Mouse (Mus musculus) heart, postnatal 4 days (tissue): ENCODE measurements around the gene Nptx2. TPM values are rescaled to one million over a fixed set of nuclear protein-coding genes. Genes with fewer than 3 reads are reported as not detected.

Experiments used
- DNase-seq: peaks from one replicate; pipeline ENCODE4 v3.0.0; 2021
- total RNA-seq, 2 experiments: library from RNA; stranded (reverse); gene quantifications; 2 replicates each; pipeline ENCODE4 v1.2.3; 2021

Gene Nptx2
- total RNA-seq, 2 experiments from 2014 or later: 0.23 TPM; not detected in 1

DNA sequence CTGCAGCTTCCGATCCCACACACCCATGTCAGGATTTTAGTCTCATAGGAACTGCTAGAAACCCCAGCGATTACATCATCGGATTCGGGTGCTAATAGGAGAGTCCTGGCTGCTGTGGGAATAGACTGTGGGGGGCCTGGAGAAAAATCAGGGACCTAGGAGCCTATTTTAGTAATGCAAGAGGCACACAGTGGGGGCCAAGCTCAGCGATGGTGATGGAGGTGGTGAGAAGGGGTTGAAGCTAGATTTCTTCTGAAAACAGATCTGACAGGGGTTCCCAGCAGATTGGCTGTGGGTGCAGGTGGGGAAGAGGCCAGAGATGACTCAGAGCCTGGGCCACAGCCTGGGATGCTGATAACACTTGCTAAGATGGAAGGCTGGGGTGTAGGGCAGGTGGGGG lies 39.4 kb downstream of the Nptx2 start:
- DNase-seq: no peak

DNA sequence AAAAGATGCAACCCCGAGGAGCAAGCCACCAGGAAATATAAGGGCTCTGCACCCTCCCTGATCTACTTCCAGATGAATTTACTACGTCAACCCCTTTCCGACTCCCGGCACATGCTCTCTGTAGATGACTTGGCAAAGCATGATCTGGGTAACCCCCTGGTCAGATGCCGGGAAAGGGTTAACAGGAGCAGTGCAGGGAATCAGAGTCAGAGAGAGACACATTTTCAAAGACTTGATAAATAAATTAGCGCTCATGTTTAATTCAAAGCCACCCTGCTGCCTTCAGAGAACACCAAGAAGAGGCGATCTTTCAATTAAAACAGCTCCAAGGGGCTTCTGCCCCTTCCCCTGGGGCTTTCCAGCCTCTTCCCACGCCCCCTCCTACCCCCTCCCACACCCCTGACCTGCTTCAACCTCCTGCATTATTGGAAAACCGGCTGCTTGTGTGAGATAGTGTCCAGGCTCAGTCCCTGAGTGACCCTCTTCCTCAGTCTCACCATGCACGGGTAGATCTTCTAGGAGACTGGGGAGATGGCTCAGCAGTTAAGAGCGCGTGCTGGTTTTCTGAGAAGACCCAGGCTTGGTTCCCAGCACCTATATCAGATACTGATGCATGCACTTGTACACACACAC lies 45.7 kb downstream of the Nptx2 start:
- no peak for DNase-seq

DNA sequence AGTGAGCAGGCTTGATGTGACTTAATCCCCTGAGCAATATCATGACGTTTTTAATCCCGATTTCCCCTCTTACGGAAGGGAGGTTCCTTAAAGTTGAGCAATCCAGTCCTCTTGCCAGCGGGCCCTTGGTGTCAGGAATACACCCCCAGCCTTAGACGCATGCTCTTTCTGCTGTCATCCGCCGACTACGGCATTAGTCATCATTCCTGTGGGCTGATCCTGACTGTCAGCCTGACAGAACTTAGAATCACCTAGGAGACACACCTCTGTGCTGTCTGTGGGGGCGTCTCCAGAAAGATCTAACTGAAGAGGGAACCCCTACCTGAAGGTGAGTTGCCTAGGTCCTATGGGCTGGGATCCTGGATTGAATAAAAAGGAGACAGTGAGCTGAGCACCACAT lies 49.1 kb downstream of the Nptx2 start:
- no peak for DNase-seq

Other genes with a start within 250 kb of the Nptx2 start
- 10 to 100 TPM; 13.6 to 15.5 TPM for gene Baiap2l1, start 187.8 kb upstream of the Nptx2 start, total RNA-seq
- under 1 TPM; 0.86 TPM for gene Tmem130, start 215.9 kb downstream of the Nptx2 start, total RNA-seq
- gene Trrap, start 221.8 kb downstream of the Nptx2 start, total RNA-seq: 10 to 100 TPM; 84.6 to 88.5 TPM